Mouse (Mus musculus): ENCODE data around the gene Atxn1.

Gene Atxn1

DNA sequence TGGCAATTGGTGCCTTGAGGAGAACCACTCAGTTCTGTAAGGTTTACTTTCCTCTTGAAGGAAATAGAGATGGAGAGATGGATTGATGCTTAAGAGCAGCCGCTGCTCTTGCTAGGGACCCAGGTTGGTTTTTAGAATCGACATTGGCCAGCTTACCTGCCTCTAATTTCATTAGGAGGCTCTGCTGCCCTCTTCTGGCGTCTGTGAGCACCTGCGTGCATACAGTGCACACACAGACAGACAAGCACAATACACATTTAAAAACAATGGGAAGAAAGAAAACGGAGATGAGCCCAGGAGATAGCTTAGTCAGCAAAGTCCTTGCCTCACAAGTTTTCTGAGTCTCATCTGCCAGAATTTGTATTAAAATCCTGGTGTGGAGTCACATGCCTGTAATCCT, 381.7 kb downstream of the Atxn1 start:
- no peak for DNase-seq (ENCODE audit: low spot score in 2 of 2)

DNA sequence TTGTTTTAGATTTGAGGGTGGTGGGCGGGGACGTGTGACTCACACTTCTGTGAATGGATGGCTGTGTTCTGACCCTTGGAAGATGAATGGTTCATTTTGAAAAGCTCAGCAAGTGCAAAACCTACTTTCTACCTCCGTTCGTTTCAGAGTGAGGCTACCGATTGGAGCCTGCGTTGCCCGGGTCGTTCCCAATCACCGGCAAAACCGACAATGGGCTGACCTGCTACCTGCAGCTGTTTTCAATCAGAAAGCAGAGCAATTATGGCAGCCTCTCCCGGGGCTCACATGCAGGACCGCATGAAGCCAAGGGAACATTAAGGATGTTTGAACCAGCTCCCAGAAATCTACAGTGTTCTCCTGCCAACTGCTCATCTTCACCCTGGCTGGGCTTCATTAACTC, 382.5 kb downstream of the Atxn1 start:
- DNase-seq (ENCODE audit: low spot score in 2 of 2): peak in 1 of 2 experiments; percentile 20

DNA sequence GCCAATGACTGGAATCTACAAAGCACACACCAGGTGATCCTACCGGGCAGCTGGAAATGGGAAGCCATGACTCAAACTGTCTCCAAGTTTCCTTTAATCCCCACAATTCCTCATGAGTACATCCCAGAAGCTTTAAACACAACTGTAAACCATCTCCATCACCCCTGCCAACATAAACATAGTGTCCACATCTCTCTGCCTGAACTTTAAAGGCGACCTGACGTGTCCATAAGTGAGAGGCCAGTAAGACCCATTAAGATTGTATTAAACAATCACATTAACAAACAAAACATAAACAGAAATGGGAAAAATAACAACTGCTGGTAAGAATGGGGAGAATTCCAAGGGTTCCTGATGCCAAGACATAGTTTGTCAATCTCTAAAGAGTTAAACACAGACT, 385.1 kb downstream of the Atxn1 start:
- no peak for DNase-seq (ENCODE audit: low spot score in 2 of 2)

DNA sequence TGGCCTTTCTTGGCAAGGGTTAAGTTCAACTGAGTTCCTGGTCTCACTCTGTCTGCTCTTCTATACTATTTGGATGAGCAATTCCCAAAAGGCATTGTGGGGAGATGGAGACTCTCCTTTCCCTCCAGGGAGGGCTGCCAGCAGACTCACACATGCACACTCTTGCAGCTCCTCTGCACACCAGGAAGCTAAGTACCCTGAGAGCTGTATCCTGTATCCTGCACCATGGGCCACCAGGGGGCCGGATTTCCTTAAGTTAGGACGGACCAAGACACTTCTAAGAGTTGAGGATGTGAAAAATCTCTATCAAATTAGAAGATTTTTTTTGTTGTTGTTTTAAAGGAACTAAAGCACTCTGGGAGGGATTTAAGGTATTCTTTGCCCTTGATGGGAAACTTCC, 387.0 kb downstream of the Atxn1 start:
- no peak for DNase-seq (ENCODE audit: low spot score in 2 of 2)

DNA sequence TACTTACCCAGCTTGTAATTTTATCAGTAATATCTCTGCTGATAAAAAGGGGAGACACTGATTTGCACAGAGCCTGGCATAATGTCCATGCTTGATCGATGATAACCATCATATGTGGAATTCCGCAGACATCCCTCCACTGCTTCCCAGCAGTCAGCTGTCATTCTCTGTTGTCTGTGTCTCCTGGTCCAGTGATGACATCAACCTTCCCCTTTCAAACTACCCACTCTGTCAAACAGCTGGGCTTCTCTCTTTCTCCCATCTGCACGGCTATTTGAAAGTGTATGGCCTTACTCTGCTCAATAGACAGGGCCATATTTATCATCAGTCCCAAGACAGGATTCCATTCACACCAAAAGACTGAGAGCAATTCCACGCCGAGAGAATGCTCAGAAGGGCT, 387.4 kb downstream of the Atxn1 start:
- DNase-seq (ENCODE audit: low spot score in 2 of 2): no peak

DNA sequence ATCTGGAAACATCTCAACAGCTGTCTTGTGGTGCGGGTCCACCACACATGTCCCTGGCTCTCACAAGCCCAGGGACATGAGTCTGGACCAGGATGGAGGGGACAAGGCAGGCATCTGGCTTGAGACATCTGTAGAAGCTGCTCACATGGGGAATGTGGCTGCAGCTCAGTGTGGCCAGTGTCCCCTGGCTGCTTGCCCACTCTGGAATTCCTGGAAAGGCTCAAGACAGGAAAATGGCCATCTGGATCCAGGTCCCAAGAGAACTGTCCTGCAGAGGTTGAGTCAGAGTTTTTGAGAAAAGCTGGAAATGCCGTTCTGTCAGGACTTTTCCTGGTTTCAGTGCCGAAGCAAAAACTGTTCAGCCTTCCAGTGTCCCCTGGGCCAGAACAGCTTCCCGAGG, 388.6 kb downstream of the Atxn1 start:
- DNase-seq (ENCODE audit: low spot score in 2 of 2): peak in 1 of 2 experiments; percentile 77

DNA sequence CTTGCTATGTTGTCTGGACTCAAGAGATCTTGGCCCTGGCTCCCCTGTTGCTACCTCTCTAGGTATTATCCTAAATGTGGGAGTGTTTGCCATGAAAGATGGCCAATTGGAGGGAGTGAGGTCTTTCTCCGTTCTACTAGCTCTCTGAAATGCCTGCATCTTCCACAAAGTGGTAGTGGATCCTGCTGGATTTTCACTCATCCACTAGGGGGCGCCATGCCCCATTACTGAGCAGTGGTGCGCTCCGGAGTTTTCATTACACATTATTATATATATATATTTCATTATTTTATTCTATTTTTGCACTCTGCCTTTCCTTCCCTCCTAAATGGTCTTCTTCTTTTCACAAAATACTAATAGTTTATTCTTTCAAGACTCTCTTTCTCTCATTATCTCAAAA, 392.0 kb downstream of the Atxn1 start:
- DNase-seq (ENCODE audit: low spot score in 2 of 2): peak in 1 of 2 experiments; percentile 58

DNA sequence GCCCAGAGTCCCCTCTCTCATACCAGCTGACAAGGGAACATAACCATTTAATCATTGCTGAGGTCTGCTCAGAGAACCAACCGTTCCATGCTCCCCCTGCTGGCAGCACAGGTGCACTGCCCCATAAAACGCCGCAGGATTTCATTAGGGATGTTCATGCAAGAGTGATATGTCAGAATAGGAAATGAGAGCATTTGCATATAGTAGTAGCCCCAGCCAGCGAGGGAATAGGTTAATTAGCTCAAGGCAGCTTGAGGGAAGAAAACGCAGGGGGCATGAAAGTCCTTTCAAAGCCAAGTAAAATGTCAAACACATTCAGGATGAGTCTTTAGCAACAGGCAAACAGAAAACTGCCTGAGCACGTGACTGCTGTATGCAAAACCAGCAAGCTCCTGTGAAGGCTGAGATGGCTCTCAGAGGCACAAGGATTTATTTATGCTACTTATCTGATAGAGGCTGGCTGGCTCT, 393.0 kb downstream of the Atxn1 start:
- DNase-seq (ENCODE audit: low spot score in 2 of 2): peak; percentile 67 to 68

DNA sequence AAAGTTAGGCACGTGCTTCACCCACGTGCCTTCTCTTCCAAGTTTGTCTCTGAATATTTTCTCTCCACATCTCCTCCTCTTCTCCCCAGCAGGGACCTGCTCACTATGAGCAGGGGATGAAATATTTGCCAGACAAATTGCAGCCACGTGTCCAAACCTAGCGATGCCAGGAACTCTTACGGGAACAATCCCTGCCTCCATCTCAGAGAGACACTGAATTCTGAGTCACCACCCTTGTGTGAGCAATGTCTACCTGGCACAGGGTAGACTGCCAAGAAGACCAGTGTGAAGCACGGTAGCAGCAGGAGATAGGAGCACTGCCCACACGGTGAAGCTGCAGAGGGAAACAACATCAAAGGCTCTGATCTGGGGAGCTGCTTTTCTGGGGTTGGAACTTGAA, 394.9 kb downstream of the Atxn1 start:
- DNase-seq (ENCODE audit: low spot score in 2 of 2): no peak

DNA sequence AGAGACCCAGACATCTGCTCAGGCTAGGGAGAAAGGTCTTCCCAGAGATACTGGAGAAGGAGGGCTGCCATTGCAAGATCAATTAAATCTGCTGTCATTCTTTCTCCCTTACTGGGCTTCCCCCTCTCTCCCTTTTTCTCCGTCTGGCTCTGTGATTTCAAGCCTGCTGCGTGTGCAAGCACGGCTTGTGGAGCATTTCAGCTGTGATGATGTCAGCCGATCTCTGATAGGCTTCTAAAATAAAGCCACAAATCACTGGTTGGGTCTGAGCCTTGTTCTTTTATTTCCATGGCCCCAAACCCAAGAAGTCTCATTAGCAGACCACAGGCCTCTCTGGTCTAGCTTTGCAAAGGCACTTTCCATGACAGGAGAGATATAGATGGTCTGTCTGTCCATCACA, 399.9 kb downstream of the Atxn1 start:
- DNase-seq (ENCODE audit: low spot score in 2 of 2): no peak

DNA sequence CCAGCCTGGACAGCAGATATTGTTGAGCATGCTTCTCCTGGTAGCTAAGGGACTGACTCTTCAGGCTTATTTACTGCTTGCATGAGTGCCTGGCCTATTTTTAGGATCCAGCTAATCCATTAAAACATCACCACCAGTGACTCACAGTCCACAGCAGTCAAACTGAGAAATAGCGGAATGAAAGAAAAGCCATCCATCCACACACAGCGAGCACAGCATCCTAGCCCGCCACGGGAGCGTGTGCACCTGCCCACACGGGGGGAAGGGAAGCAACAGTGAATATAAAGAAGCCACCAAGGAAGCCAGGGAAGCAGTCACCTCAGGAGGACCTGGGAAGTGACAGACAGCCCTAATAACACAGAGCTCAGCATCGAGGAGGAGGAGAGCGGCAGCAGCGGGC, 402.8 kb downstream of the Atxn1 start:
- DNase-seq (ENCODE audit: low spot score in 2 of 2): no peak

DNA sequence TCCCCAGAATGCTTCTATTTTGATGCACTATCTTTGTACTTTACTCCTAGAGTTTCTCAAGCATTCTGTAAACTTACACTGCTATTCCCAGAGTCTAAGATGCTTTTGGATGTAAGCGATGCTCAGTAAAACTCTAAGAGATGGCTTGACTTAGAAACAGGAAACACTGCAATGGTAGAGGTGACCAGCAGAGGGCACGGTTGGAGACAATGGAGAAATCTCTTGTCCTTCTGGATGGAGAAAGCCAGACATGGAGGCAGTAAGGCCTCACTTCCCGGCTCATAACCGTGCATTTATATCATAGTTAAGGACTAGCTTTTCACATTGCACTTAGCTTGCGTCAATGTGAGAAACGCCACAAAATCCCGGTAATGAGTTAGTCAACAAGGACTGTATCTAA, 404.3 kb downstream of the Atxn1 start:
- DNase-seq (ENCODE audit: low spot score in 2 of 2): no peak

DNA sequence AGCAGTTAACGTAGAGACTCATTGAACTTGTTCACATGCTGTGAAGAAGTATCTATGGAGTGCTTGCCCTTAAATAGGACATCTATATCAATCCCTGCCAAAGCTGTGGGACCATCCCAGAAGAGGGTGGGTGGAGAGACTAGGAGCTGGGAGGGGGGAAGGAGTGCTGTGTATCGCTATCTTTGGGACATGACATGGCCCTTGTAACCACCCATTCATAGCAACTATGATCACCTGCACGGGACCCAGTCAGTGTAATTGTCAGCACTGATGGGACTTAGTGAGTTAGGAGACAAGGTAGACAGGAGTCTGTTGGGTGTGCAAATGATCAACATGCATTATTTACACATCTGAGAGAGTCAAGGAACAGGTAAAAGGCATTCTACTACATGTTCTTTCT, 405.6 kb downstream of the Atxn1 start:
- DNase-seq (ENCODE audit: low spot score in 2 of 2): no peak

DNA sequence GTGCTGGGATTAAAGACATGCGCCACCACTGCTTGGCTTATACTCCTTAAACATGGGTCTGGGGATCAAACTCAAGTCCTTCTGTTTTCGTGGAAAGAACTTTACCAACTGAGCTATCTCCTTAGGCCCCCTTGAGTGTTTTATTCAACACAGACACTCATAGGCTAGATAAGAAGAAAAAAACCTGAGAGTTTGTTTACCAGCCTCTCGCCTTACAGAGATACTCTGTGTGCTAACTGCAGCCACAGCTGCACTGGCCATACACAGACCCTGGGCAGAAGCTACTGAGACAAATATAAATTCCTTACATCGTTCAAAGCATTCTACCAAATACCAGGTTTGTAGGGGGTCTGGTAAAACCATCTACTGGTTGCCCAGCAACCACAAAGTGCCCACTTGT, 406.4 kb downstream of the Atxn1 start:
- DNase-seq (ENCODE audit: low spot score in 2 of 2): no peak

DNA sequence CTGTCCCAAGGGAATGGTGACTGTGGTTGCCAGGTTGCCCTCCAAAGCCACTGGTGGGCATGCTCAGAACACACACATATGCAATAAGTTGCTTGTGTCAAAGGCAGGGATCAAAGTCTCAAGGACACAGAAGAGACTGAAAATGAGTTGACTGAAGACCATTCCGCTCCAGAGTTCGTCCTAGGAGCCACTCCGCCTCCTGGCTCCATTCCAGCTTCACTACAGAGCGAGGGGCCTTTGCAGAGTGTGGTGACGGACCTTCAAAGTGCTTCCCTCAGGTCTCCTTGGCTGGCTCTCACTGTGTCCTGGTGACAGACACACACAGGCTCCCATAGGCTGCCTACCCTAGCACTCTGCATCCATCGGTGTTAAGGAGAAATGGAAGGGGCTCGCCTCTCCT, 411.1 kb downstream of the Atxn1 start:
- no peak for DNase-seq (ENCODE audit: low spot score in 2 of 2)

DNA sequence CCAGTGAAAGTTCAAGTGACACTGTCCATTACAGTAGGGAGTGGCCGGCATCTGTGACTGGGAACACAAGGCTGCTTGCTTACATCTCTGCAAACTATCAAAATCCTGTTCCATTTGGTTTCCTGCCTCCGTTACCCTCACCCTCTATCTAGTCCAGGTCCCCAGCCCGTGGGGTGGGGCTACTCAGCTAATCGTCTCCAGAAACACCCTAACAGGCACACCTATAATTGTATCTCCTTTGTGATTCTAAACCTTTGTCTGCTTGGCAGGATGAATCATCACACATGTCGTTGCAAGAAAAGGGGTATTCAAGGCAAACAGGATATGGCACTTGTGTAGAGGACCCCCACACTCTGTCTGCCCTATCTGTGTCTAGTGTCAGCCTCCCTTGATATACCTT, 417.3 kb downstream of the Atxn1 start:
- no peak for DNase-seq (ENCODE audit: low spot score in 2 of 2)

DNA sequence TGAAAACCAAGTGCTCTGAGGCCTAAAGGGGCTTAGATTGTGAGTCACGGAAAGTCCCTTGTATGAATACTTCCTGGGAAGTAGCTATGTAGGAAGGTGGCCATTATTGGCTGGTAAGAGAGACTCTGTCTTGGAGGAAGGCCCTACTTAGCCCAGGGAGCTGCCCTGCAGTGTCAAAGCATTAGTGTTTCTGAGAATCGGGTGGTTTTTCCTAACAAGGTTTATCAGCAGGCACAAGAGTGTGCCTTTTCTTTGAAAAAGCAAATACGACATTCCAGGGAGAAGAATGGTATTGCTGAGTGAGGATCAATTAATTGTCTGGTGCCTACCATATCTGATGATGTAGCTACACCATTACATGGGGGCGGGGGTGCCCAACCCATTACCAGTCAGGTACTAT, 417.9 kb downstream of the Atxn1 start:
- no peak for DNase-seq (ENCODE audit: low spot score in 2 of 2)

DNA sequence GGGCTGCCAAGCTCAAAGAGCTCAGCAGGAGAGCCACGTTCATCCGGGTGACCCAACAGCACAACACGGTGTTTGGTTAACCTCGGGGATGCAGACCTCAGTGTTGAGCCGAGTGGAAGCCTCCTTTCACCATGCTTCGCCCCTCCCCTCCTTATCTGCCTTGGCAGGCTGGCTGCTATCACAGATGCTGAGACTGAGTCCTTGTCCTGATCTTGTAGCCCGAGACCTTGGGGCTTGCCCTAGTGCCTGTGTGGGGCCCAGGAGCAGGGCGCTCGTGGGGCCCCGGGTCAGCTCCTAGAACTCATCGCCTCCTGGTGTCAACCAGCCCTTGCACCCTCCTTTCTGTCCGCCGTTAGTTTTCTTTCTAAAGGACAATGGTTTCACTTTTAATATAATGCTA, 418.8 kb downstream of the Atxn1 start:
- no peak for DNase-seq (ENCODE audit: low spot score in 2 of 2)

DNA sequence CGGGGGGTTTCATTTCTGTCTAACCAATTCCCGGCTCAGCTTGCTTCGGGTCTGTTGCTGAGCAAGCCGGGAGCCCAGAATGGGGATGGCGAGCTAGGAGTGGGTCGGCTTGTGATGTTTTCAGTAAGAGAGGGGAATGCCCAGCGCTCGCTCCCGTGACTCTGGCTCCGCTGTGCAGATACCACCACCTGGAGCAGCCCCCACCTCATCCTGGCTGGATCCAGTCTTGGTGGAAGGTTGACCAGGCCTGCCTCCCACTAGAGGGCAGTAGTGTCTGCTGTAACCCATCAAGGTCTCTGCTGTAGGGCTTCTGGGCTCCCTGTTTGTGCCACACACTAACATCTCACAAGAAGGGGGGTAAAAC, 425.6 kb downstream of the Atxn1 start:
- DNase-seq (ENCODE audit: low spot score in 2 of 2): peak; percentile 62 to 66

DNA sequence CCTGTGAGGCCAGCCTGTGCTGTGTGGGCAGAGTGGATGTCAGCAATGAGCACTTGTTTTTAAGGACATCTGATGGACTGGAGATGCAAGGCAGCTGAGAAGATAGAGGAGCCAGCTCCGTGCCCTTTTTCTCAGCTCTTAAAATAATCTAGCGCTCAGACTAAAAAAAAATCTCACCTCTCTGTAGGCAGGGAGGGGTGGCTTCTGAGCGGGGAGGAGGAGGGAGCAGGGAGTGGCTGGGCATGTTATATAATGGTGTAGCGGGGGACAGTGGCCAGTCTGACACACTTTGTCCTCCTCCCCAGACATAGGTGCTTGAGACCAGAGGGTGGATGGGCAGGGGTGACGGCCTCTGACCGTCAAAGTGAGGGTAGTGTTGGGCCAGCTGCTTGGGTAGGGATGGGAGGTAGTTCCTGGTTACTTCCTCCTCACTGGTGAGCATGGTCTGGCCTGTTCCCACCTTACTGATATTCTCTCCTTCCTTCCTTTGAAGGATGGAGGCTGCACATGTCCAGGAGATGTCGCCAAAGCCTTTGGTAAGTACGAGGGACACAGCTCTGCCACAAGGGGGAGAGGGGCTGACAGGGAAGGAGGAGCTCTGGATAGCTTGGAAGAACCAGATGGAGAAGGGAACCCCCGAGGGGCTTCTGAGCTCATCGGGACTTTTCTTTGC, 426.1 kb downstream of the Atxn1 start:
- peak; percentile 26 to 42 for DNase-seq (ENCODE audit: low spot score in 2 of 2)

DNA sequence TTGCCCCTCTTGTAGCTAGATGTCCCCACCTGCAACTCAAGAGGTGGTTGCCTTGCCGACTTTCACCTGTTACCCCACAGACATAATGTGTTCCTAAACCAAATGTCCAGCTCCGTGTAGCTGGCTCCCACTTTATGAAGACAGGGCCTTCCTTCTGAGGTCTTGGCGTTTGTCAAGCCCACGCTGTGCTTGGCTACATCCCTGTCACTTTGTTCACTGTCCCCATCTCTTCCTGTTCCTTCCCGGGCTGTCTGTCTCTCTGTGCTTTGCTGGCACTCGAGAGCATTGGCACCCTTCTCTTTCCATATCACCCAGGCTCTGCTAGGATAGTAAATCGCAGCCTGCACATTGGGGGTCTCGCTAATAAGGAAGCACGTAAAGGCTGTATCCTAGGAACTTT, 426.7 kb downstream of the Atxn1 start:
- no peak for DNase-seq (ENCODE audit: low spot score in 2 of 2)

DNA sequence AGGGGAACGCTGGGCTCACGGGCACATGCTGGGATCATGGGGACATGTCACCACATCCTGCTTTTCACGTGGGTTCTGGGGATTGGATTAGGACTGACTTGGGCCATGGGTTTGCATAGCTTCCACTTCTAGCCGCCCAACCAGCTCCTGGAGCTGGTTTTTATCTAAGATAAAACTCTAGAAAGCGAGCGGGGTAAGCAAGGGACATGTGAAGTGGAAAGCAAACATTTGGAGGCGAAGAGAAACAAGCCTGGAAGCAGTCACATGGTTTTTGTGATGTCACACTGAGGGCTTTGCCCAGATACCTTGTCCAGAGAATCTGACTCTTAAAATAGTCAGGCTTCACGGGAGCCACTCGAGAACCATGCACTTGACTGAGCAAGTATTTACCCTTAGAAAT, 427.7 kb downstream of the Atxn1 start:
- no peak for DNase-seq (ENCODE audit: low spot score in 2 of 2)

DNA sequence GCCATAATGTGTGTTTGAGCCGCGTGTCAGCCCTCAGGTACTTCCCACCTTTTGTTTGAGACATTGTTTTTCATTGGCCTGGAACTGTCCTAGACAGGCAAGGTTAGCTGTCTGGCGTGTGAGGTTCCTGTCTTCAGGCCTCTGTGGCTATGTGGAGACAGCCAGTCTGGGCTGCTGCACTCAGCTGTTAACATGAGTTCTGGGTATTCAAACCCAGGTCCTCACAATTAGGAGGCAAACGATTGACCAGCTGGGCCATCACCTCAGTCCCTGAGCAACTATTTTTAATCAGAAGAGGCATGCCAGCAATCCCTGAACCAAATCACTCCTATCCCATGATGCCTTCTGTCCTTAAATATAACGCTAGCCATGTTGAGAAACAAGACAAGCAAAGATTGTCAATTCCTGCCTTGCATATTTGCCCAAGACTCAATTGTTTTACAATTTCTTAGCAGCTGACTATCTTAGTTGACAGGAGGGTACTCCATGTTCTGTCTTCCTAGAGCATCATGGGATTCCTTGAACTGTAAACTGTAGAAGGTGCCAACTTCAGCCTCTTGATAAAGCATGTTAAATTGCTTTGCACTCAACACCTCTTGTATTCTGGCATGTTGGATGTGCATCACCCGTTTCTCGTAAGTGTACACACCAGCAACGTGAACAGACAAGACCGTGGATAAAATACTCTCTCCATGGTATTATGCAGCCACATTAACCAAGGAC, 428.9 kb downstream of the Atxn1 start:
- no peak for DNase-seq (ENCODE audit: low spot score in 2 of 2)

DNA sequence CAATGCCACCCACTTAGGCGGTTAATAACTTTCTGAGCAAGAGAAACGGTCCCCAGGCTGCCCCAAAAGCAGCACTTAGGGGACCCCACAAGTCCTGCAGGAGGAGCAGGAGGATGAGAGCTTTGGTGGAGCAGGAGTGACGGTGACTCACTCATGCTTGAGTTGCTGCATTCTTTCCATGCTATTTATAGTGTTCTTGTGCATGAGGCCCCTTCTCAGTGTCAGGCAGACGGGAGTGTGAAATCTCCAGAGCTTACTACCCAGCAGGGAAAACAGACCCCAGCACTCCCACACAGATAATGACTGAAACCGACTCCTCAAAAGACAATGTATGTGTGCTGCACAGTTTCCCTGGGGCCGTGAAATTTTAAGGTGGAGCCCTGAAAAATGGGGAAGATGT, 434.1 kb downstream of the Atxn1 start:
- no peak for DNase-seq (ENCODE audit: low spot score in 2 of 2)

Data from urinary bladder, postnatal 36 days (tissue).